Mouse (Mus musculus): ENCODE data around the gene Nufip1.
A peak's percentile ranks its signal among the peaks of the same experiment; 100 is the strongest.

The Nufip1 gene

GRCm38 (mm10) chr14:76179343-76179742 is 68.7 kb downstream of the Nufip1 start:
- DNase-seq (ENCODE audit: low spot score in 2 of 2): peak; percentile 27 to 52

DNA sequence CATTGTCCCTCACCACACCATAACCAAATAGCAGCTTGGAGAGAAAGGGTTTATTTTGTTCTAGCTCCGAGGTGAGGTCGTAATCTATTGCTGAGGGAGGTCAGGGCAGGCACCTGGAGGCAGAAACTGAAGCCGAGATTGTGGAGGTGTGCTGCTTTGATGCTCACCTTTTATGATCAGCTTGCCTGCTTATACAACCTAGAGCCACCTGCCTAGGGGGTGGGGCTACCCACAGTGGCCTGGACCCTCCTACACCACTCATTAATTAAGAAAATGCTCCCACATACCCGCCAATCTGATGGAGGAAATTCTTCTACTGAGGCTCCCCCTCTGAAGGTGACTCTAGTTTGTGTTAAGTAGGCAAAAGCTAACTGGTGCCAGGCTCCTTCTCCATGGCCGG is 74.7 kb downstream of the Nufip1 start:
- DNase-seq (ENCODE audit: low spot score in 2 of 2): no peak

DNA sequence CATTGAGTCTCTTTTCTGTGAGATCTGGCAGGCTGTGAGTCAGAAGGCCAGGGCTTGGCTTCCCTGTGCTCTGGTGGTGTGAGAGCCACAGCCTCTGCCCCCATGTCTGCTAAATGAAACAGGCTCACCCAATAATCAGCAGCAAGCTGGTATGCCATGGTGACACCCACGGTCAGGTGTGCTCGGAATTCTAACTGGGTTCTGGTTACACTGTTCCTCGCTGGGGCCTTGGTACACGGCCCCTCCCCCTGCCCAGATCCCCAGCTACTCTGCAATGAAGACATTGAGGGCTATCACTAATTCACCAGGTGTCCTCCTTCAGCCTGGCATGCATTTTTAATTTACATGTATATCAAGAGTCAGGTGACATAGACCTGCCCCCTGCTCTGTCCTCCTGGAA is 75.6 kb downstream of the Nufip1 start:
- DNase-seq (ENCODE audit: low spot score in 2 of 2): no peak

Measured in heart, adult 9 months (tissue).